Mouse (Mus musculus) adrenal gland, postnatal 36 days (tissue): Measurements from ENCODE around the gene Tmem150b. TPM values are rescaled to one million over a fixed set of nuclear protein-coding genes. Genes with fewer than 3 reads are reported as not detected.

Experiments used
- DNase-seq, 2 experiments: peaks; one replicate each; pipeline ENCODE4 v3.0.0; 2021; ENCODE audit warnings: mixed read lengths in 1 of 2
- total RNA-seq, 2 experiments: library from RNA; stranded (reverse); gene quantifications; 2 replicates each; pipeline ENCODE4 v1.2.3; 2021

Gene Tmem150b
- total RNA-seq, 2 experiments from 2014 or later = 0.16 to 0.43 TPM

- no peak for DNase-seq
These were observed 6.0 kb upstream of the Tmem150b start for GRCm38 (mm10) chr7:4731090-4731489.

GRCm38 (mm10) chr7:4724359-4724758, 690 bp downstream of the Tmem150b start:
- DNase-seq = no peak

- DNase-seq = peak in 1 of 2 experiments; percentile 36
These were observed 1.5 kb downstream of the Tmem150b start for GRCm38 (mm10) chr7:4723508-4723907.

- DNase-seq = no peak
These were observed 5.8 kb downstream of the Tmem150b start for GRCm38 (mm10) chr7:4719276-4719675.

- no peak for DNase-seq
These were observed 8.1 kb downstream of the Tmem150b start for GRCm38 (mm10) chr7:4716955-4717354.

- no peak for DNase-seq
These were observed 12.5 kb downstream of the Tmem150b start for GRCm38 (mm10) chr7:4712594-4712993.

GRCm38 (mm10) chr7:4705098-4705497, 20.0 kb downstream of the Tmem150b start:
- DNase-seq = peak; percentile 41 to 59

GRCm38 (mm10) chr7:4703195-4703594, 21.9 kb downstream of the Tmem150b start:
- DNase-seq = no peak

GRCm38 (mm10) chr7:4702334-4702733, 22.7 kb downstream of the Tmem150b start:
- no peak for DNase-seq

- DNase-seq = no peak
These were observed 32.0 kb downstream of the Tmem150b start for GRCm38 (mm10) chr7:4693004-4693403.

GRCm38 (mm10) chr7:4690951-4691653, 33.9 kb downstream of the Tmem150b start:
- DNase-seq = no peak

GRCm38 (mm10) chr7:4690387-4690786, 34.7 kb downstream of the Tmem150b start, which contains the start of gene Brsk1:
TSS of gene Brsk1 (plus strand) at chr7:4690604.
- DNase-seq = peak; percentile 61 to 80

- peak; percentile 93 to 97 for DNase-seq
These were observed 40.2 kb downstream of the Tmem150b start, which contains the start of gene Hspbp1 for GRCm38 (mm10) chr7:4684632-4685417. TSS of gene Hspbp1 (minus strand) at chr7:4685068.

GRCm38 (mm10) chr7:4684203-4684602, 40.8 kb downstream of the Tmem150b start:
- no peak for DNase-seq

GRCm38 (mm10) chr7:4683307-4683706, 41.7 kb downstream of the Tmem150b start:
- no peak for DNase-seq

- no peak for DNase-seq
These were observed 49.8 kb downstream of the Tmem150b start for GRCm38 (mm10) chr7:4675200-4675599.

- no peak for DNase-seq
These were observed 50.8 kb downstream of the Tmem150b start for GRCm38 (mm10) chr7:4674114-4674731.

GRCm38 (mm10) chr7:4671956-4672355, 53.1 kb downstream of the Tmem150b start:
- peak; percentile 70 to 76 for DNase-seq

GRCm38 (mm10) chr7:4670655-4671255, 54.3 kb downstream of the Tmem150b start:
- no peak for DNase-seq

GRCm38 (mm10) chr7:4669156-4669555, 55.9 kb downstream of the Tmem150b start:
- DNase-seq = no peak

- DNase-seq = no peak
These were observed 56.5 kb downstream of the Tmem150b start for GRCm38 (mm10) chr7:4668506-4668905.

- peak; percentile 52 to 61 for DNase-seq
These were observed 58.2 kb downstream of the Tmem150b start for GRCm38 (mm10) chr7:4666871-4667270.
